Mouse (Mus musculus) embryonic fibroblast, embryonic 13.5 days (primary cell): ENCODE results near the gene Dcun1d4.

Source experiments
- CTCF ChIP-seq: IDR thresholded peaks from 2 replicates; pipeline ENCODE4 v1.5.1; 2011; ENCODE audit warnings: mild to moderate bottlenecking, control low read depth, low read length, moderate library complexity, borderline replicate concordance; ENCODE audit not compliant: insufficient read depth
- POLR2A ChIP-seq: IDR thresholded peaks from 2 replicates; pipeline ENCODE4 v1.6.1; 2011; ENCODE audit warnings: low read depth, mild to moderate bottlenecking, control low read depth, low read length, moderate library complexity

- TF ChIP-seq POLR2A (no peak), CTCF (no peak)
Measured at GRCm38 (mm10) chr5:73572846-73573245, 92.0 kb downstream of the Dcun1d4 start.
